Mouse (Mus musculus) T-helper 17 cell (primary cell): ENCODE measurements around the gene Cd180.

Experiments used
- in situ Hi-C, 2 experiments: fragments of 300-600 bp; cut with MboI, MseI; formaldehyde crosslinking; loops; 1 replicate in 1 of 2; 2 replicates in 1 of 2; pipeline ENCODE4 v1.15.1; 2025; ENCODE audit warnings: high pct_unique_total_duplicates in 2 of 2

The Cd180 gene

GRCm38 (mm10) chr13:102737811-102738210 lies 44.5 kb downstream of the Cd180 start:
- in situ Hi-C loops, result no loop called here

- in situ Hi-C loops, result loop anchor here in 1 of 2 experiments (5.0 kb wide), 1 partner anchor 58 kb away; no protein-coding TSS in a partner anchor
These were observed 46.6 kb downstream of the Cd180 start for GRCm38 (mm10) chr13:102739720-102740535.

GRCm38 (mm10) chr13:102744481-102745269 lies 51.3 kb downstream of the Cd180 start:
- in situ Hi-C loops, result loop anchor here (5.0 kb wide), 2 partner anchors 62 to 67 kb away; no protein-coding TSS in a partner anchor

- in situ Hi-C loops, result loop anchor here in 1 of 2 experiments (5.0 kb wide), 1 partner anchor 68 kb away; no protein-coding TSS in a partner anchor
These were observed 51.9 kb downstream of the Cd180 start for GRCm38 (mm10) chr13:102745270-102745600.

GRCm38 (mm10) chr13:102745626-102746342 lies 52.4 kb downstream of the Cd180 start:
- in situ Hi-C loops, result loop anchor here in 1 of 2 experiments (5.0 kb wide), 1 partner anchor 68 kb away; no protein-coding TSS in a partner anchor

GRCm38 (mm10) chr13:102746803-102747561 lies 53.6 kb downstream of the Cd180 start:
- in situ Hi-C loops, result loop anchor here in 1 of 2 experiments (5.0 kb wide), 1 partner anchor 70 kb away; no protein-coding TSS in a partner anchor

GRCm38 (mm10) chr13:102749194-102749593 lies 55.8 kb downstream of the Cd180 start:
- in situ Hi-C loops, result loop anchor here in 1 of 2 experiments (5.0 kb wide), 1 partner anchor 72 kb away; no protein-coding TSS in a partner anchor

- in situ Hi-C loops, result loop anchor here in 1 of 2 experiments (5.0 kb wide), 2 partner anchors 73 to 1007 kb away; no protein-coding TSS in a partner anchor
These were observed 56.5 kb downstream of the Cd180 start for GRCm38 (mm10) chr13:102749891-102750290.

GRCm38 (mm10) chr13:102753714-102754556 lies 60.6 kb downstream of the Cd180 start:
- in situ Hi-C loops, result loop anchor here in 1 of 2 experiments (5.0 kb wide), 1 partner anchor 1003 kb away; no protein-coding TSS in a partner anchor

GRCm38 (mm10) chr13:102755124-102755523 lies 61.8 kb downstream of the Cd180 start:
- in situ Hi-C loops, result no loop called here

GRCm38 (mm10) chr13:102756071-102756470 lies 62.7 kb downstream of the Cd180 start:
- in situ Hi-C loops, result no loop called here

GRCm38 (mm10) chr13:102758021-102758420 lies 64.7 kb downstream of the Cd180 start:
- in situ Hi-C loops, result no loop called here

GRCm38 (mm10) chr13:102761410-102761809 lies 68.1 kb downstream of the Cd180 start:
- in situ Hi-C loops, result no loop called here

- in situ Hi-C loops, result no loop called here
These were observed 68.8 kb downstream of the Cd180 start for GRCm38 (mm10) chr13:102762203-102762602.

- in situ Hi-C loops, result no loop called here
These were observed 70.9 kb downstream of the Cd180 start for GRCm38 (mm10) chr13:102764218-102764617.

GRCm38 (mm10) chr13:102765216-102765615 lies 71.9 kb downstream of the Cd180 start:
- in situ Hi-C loops, result no loop called here

GRCm38 (mm10) chr13:102767110-102767509 lies 73.8 kb downstream of the Cd180 start:
- in situ Hi-C loops, result no loop called here

- in situ Hi-C loops, result no loop called here
These were observed 75.2 kb downstream of the Cd180 start for GRCm38 (mm10) chr13:102768512-102768911.

- in situ Hi-C loops, result no loop called here
These were observed 76.8 kb downstream of the Cd180 start for GRCm38 (mm10) chr13:102770194-102770593.

GRCm38 (mm10) chr13:102773169-102773568 lies 79.8 kb downstream of the Cd180 start:
- in situ Hi-C loops, result no loop called here
